Comparison of ENCODE assay signal across 8 mouse cellular contexts in the genomic region with DNA sequence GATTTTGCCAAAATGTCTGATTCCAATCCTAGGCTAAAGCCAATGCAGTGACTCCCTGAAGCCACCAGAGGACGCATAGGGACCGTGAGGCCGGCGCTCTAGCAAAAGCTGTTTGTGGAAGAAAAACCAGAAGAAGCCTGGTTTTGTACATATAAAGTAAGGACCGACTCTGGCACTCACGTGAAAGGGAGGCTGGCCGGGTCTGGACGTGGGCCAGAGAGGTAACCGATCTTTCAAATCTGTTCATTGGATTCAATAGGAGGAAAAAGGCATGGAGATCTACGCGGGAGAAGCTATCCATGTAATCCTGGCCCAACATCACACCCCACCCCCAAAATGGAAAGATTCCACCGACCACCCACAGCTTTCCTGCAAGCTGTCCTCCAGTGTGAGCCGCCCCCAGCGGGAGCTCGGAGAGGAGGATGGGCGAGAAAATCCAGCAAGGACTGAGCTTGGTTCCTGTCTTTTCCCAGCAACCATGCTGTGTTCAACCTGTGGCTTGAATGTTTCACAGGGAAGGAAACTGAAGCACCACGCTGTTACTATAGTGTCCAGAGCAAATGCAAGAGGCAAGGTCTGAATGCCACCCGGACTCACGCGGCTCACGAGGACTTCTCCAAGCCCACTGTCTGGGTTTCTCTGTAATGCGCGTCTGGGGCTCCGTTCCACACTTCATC. TPM values are rescaled to one million over a fixed set of nuclear protein-coding genes. Genes with fewer than 3 reads are reported as not detected.
DNase-seq lines count a peak whose midpoint lies in the region; ATAC-seq lines count a peak whose summit lies in the region.

No protein-coding gene starts in this region.

- no peaks in the 10 kb centered on the region for H3K27me3 ChIP-seq in hindbrain, embryonic 16.5 days (replicated peaks; ENCODE audit: control insufficient read depth, insufficient read depth, low read length)

- peak overlapping the region; percentile 65 for H3K4me2 ChIP-seq in hindbrain, embryonic 16.5 days (ENCODE audit: low read length)

- DNase-seq in ZHBTc4 (ENCODE audit: low read depth, low spot score): peak; percentile 84
- DNase-seq in cerebellum, adult 9-10 months: peak; percentile 37
- DNase-seq in left cerebral cortex, adult 18-20 months (ENCODE audit: low spot score in 2 of 2): peak; percentile 85 to 91
- DNase-seq in lung, postnatal 36 days: peak; percentile 72
- peak; percentile 90 for DNase-seq in right cerebral cortex, adult 18-20 months

- H3K9me3 ChIP-seq in hindbrain, embryonic 16.5 days (ENCODE audit: control insufficient read depth, low read length): no peaks in the 10 kb centered on the region

- no peaks in the 10 kb centered on the region for H3K36me3 ChIP-seq in hindbrain, embryonic 16.5 days (ENCODE audit: control insufficient read depth, insufficient read depth, low read length)

- ATAC-seq in frontal cortex, adult (ENCODE audit: low TSS enrichment): peak; percentile 95
- peak; percentile 84 for ATAC-seq in hindbrain, embryonic 16.5 days
- ATAC-seq in erythroid progenitor cell, adult 5-6 weeks (replicated peaks; ENCODE audit: low FRiP score, poor library complexity, severe bottlenecking): no peak

- H3K9ac ChIP-seq in hindbrain, embryonic 16.5 days (ENCODE audit: low read depth, low read length): peak overlapping the region; percentile 58

- WGBS in hindbrain, embryonic 16.5 days: 8% methylated on average over 24 of the region's 24 CpGs

- H3K27ac ChIP-seq in hindbrain, embryonic 16.5 days (ENCODE audit: low read depth, low read length): peak overlapping the region; percentile 0; the same call in 1 of the 2 replicates

- H3K4me3 ChIP-seq in hindbrain, embryonic 16.5 days (ENCODE audit: low read length): peak overlapping the region; percentile 38

- peaks cover 4% of the 10 kb centered on the region; the same call in 1 of the 2 replicates for H3K4me1 ChIP-seq in hindbrain, embryonic 16.5 days (ENCODE audit: control insufficient read depth, insufficient read depth, low read depth, low read length)

RNA-seq across cellular contexts. Expression of a gene that starts 12.6 kb away (rescaled TPM):
- 15.9 and 16.1 TPM in 2 replicates for polyA plus RNA-seq in hindbrain, embryonic 16.5 days (2015; fragmentation: Nextera tagmentation; extraction: Ambion mirVana)
- 10 to 100 TPM; 11.9 to 14.0 TPM for total RNA-seq in left cerebral cortex, adult 18-20 months (2021)
- total RNA-seq in erythroid progenitor cell, adult 5-6 weeks (2015; ENCODE audit: low replicate concordance): 1.1 TPM in 1 of 2 replicates, not detected in the other
- not detected in 2 replicates for total RNA-seq in erythroid progenitor cell, adult 5-6 weeks (2017; ENCODE audit: low replicate concordance)

RNA-seq across cellular contexts. Expression of a gene that starts 39.4 kb away (rescaled TPM):
- polyA plus RNA-seq in hindbrain, embryonic 16.5 days (2015; fragmentation: Nextera tagmentation; extraction: Ambion mirVana): 8.7 and 14.9 TPM in 2 replicates
- 1 to 10 TPM; 9.1 to 9.4 TPM for total RNA-seq in left cerebral cortex, adult 18-20 months (2021)
- total RNA-seq in erythroid progenitor cell, adult 5-6 weeks (2015; ENCODE audit: low replicate concordance): not detected in 2 replicates
- total RNA-seq in erythroid progenitor cell, adult 5-6 weeks (2017; ENCODE audit: low replicate concordance): not detected in 2 replicates

Comparison
In these comparisons a context has a peak if more than half of its experiments do, and no peak if none do; other contexts are left out.
1. DNase-seq: peak in every context shown above with its lines; median percentile 90 in right cerebral cortex, adult 18-20 months; 88 in left cerebral cortex, adult 18-20 months; 84 in ZHBTc4; 72 in lung, postnatal 36 days; 37 in cerebellum, adult 9-10 months.
2. RNA of a gene that starts 12.6 kb away (total RNA-seq): 11.9 to 14.0 TPM in left cerebral cortex, adult 18-20 months; 1.1 TPM in erythroid progenitor cell, adult 5-6 weeks; every median in the first group is over 4 times any median in the second.
3. RNA of a gene that starts 39.4 kb away (total RNA-seq): 9.1 to 9.4 TPM in left cerebral cortex, adult 18-20 months; not detected in erythroid progenitor cell, adult 5-6 weeks; every median in the first group is over 10 times any median in the second.